Mouse (Mus musculus) layer of hippocampus, postnatal 25 days (tissue): ENCODE results near the gene Bcl2l1. TPM values are rescaled to one million over a fixed set of nuclear protein-coding genes. Genes with fewer than 3 reads are reported as not detected.

Experiments
- DNase-seq, 2 experiments: peaks; one replicate each; pipeline ENCODE4 v3.0.0; 2022; ENCODE audit warnings: mixed read lengths in 2 of 2, low spot score in 1 of 2; ENCODE audit errors: extremely low spot score in 1 of 2
- total RNA-seq, 2 experiments: library from RNA; stranded (reverse); gene quantifications; 2 replicates each; pipeline ENCODE4 v1.2.3; 2021

Bcl2l1 gene
- total RNA-seq, 2 experiments from 2014 or later, result 121 to 144 TPM

GRCm38 (mm10) chr2:152805111-152805490, 26.4 kb downstream of the Bcl2l1 start:
- DNase-seq, result no peak

- no peak for DNase-seq
Measured at GRCm38 (mm10) chr2:152804408-152805110, 27.0 kb downstream of the Bcl2l1 start.

GRCm38 (mm10) chr2:152803081-152803480, 28.4 kb downstream of the Bcl2l1 start:
- no peak for DNase-seq

- no peak for DNase-seq
Measured at GRCm38 (mm10) chr2:152802303-152802702, 29.2 kb downstream of the Bcl2l1 start.

- no peak for DNase-seq
Measured at GRCm38 (mm10) chr2:152800762-152801113, 30.8 kb downstream of the Bcl2l1 start.

- DNase-seq, result no peak
Measured at GRCm38 (mm10) chr2:152799954-152800761, 31.4 kb downstream of the Bcl2l1 start.

GRCm38 (mm10) chr2:152797589-152797988, 33.9 kb downstream of the Bcl2l1 start:
- no peak for DNase-seq

GRCm38 (mm10) chr2:152794281-152794827, 37.2 kb downstream of the Bcl2l1 start:
- no peak for DNase-seq

- no peak for DNase-seq
Measured at GRCm38 (mm10) chr2:152793381-152793780, 38.1 kb downstream of the Bcl2l1 start.

GRCm38 (mm10) chr2:152792461-152792860, 39.1 kb downstream of the Bcl2l1 start:
- no peak for DNase-seq

- no peak for DNase-seq
Measured at GRCm38 (mm10) chr2:152789591-152789999, 41.9 kb downstream of the Bcl2l1 start.

- DNase-seq, result no peak
Measured at GRCm38 (mm10) chr2:152788892-152789421, 42.6 kb downstream of the Bcl2l1 start.

- DNase-seq, result no peak
Measured at GRCm38 (mm10) chr2:152787543-152787942, 44.0 kb downstream of the Bcl2l1 start.

- DNase-seq, result no peak
Measured at GRCm38 (mm10) chr2:152787136-152787535, 44.4 kb downstream of the Bcl2l1 start.

GRCm38 (mm10) chr2:152785446-152786350, 45.8 kb downstream of the Bcl2l1 start:
- DNase-seq, result peak; percentile 45 to 55

- DNase-seq, result no peak
Measured at GRCm38 (mm10) chr2:152784640-152785039, 46.9 kb downstream of the Bcl2l1 start.

GRCm38 (mm10) chr2:152783241-152783640, 48.3 kb downstream of the Bcl2l1 start:
- DNase-seq, result no peak

- DNase-seq, result no peak
Measured at GRCm38 (mm10) chr2:152782656-152783055, 48.9 kb downstream of the Bcl2l1 start.

GRCm38 (mm10) chr2:152781031-152781711, 50.4 kb downstream of the Bcl2l1 start:
- no peak for DNase-seq

GRCm38 (mm10) chr2:152780466-152780865, 51.1 kb downstream of the Bcl2l1 start:
- no peak for DNase-seq
